Mouse (Mus musculus) erythroid progenitor cell, adult 5-6 weeks (primary cell): ENCODE results near the gene Atad3a. TPM values are rescaled to one million over a fixed set of nuclear protein-coding genes. Genes with fewer than 3 reads are reported as not detected.
"Not testable (repeated sequence)": the region's sequence is repeated elsewhere in the genome, so short reads cannot be mapped to it uniquely, and the experiment has no call there.

Experiments used
- ATAC-seq: replicated peaks from 2 replicates; pipeline ENCODE4 v1.8.0; 2016; ENCODE audit warnings: moderate number of reproducible peaks, mild to moderate bottlenecking, moderate TSS enrichment, inconsistent platforms; ENCODE audit not compliant: poor library complexity, low FRiP score, severe bottlenecking
- total RNA-seq, 2 experiments: library from RNA; stranded (forward) in 1 of 2; stranded (reverse) in 1 of 2; fragments of 150-400 nt in 1 of 2; fragments of 186-747, 209-891 nt in 1 of 2; gene quantifications; 2 replicates each; pipeline versions ENCODE4 v1.2.3 to v1.2.4; 2015 to 2017; ENCODE audit warnings: low replicate concordance in 2 of 2

The Atad3a gene
- total RNA-seq (2015; ENCODE audit: low replicate concordance) = 0.84 and 35.3 TPM in 2 replicates
- 3.3 and 5.1 TPM in 2 replicates for total RNA-seq (2017; ENCODE audit: low replicate concordance)

DNA sequence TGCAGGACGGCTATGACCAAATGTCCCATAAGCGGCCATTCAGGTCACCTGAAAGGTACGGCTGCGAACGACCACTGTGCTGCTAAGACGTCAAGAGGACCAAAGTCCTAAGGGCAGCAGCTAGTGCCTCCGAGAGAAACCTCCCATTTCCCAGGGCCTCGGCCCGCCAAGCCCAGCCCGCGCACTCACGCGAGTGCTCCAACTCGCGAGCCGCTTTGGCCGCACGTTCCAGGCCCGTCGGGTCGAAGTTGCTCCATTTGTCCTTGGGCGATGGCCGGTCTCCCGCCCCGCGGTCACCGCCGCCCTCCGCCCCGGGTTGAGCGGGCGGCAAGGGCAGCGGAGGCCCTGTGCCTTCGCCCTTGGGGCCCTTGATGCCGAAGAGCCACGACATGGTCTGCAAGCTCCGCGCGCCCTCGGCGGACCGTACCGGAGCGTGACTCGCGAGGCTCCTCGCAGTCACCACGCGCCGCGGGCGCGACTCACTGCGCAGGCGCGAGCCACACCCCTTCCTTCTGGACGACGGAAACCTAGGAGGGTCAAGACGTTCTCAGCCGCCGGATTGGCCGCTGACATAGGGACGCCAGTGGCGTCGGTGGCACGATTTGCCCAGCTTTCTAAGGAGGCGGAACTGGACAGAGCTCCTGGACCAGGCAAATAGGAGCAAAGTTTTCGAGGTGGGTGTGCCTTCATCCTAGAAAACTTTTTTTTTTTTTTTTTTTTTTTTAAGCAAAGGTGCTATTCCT is at the start of gene Atad3a:
Gene Atad3a (minus strand): TSS at position 481 of the 743 bp plus-strand sequence.
- ATAC-seq = peak; percentile 97

DNA sequence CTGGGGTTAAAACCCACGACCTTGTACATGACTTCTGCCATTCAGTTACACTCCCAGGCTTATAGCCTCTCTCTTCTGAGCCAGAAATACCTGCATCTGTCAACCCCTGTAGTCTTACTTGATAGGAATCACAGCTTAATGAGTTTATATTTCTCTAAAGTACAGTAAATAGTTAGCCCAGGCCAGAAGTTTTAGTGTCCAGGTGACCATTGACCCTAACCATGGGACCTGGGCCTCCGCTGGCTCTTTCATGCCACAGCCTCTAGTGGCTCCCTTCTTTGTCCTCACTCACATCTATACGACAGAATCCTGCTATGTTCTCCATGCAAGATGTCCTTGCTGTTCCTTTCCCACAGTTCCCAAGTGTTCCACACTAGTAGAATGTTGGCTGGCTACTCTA is 46.9 kb upstream of the Atad3a start:
- ATAC-seq = no peak

- ATAC-seq = peak; percentile 96
Measured at GRCm38 (mm10) chr4:155803340-155804041, 42.6 kb upstream of the Atad3a start.

- ATAC-seq = peak; percentile 43
Measured at GRCm38 (mm10) chr4:155802741-155803339, 41.9 kb upstream of the Atad3a start, which contains the start of gene Mrpl20. Mrpl20 (plus strand) TSS chr4:155802878.

DNA sequence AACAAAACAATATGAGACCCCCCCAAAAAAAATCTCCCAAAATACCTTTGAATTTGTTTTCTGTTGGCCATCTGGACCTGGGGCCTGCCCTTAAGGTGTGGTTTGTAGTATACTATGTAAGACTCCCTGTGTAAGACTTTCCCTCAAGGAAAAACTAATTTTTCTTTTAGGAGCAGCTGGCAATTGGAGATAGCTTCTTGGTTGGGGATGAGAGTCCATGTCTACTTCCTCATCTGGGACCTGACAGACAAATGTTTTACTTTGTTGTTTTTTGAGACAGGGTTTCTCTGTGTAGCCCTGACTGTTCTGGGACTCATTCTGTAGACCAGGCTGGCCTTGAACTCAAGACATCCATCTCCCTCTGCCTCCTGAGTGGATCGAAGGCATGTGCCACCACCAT is 41.2 kb upstream of the Atad3a start:
- ATAC-seq = no peak

DNA sequence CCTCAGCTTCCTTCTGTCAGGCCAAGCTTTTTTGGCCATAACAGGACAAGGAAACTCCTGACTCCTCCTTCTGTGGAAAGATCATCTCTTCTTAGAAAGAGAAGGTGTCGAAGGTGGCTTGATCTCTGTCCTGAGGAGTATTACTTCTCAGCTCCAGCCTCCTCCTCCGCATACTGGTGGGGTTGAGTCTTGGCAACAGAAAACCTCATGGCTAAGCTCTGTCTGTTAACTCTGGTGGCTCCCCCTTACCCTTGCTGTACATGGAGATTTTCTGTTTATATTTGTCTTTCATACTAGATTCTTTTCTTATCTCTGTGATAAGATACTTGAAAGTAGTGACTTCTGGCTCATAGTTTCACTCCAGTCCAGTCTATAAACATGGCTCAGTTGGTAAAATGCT is 32.8 kb upstream of the Atad3a start:
- no peak for ATAC-seq

- no peak for ATAC-seq
Measured at GRCm38 (mm10) chr4:155791240-155791933, 30.5 kb upstream of the Atad3a start.

- no peak for ATAC-seq
Measured at GRCm38 (mm10) chr4:155790650-155791161, 29.8 kb upstream of the Atad3a start.

DNA sequence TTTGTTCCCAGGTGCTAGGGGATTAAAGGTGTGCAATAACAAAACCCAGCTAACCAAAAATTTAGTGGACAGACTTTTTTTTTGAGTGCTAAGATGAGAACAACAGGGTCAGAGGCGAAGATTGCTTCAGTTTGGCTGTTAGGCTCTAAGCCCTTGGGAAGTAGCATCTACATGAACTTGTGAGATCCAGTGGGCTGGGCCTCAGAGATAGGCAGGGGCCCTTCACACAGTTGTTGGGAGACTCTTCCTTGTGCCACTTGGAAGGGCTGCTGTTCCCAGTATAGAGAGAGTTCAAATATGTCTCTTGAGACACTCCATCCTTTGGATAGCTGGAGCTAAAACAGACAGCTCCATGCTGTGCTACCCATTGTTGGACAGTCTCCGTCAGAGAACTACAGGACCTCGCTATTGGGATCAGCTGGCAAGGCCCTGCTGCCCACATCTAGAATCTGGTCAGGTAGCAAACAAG is 29.2 kb upstream of the Atad3a start, which contains the start of gene Ankrd65:
Gene Ankrd65 (plus strand): TSS at position 419 of the 469 bp plus-strand sequence.
- no peak for ATAC-seq

GRCm38 (mm10) chr4:155788833-155789232 is 27.9 kb upstream of the Atad3a start:
- not testable (repeated sequence) for ATAC-seq

GRCm38 (mm10) chr4:155788300-155788699 is 27.4 kb upstream of the Atad3a start:
- ATAC-seq = peak; percentile 83

GRCm38 (mm10) chr4:155785819-155786218 is 24.9 kb upstream of the Atad3a start, which contains the start of gene Tmem88b:
Tmem88b (minus strand) TSS chr4:155785874.
- peak; percentile 40 for ATAC-seq

GRCm38 (mm10) chr4:155785246-155785645 is 24.4 kb upstream of the Atad3a start:
- no peak for ATAC-seq

DNA sequence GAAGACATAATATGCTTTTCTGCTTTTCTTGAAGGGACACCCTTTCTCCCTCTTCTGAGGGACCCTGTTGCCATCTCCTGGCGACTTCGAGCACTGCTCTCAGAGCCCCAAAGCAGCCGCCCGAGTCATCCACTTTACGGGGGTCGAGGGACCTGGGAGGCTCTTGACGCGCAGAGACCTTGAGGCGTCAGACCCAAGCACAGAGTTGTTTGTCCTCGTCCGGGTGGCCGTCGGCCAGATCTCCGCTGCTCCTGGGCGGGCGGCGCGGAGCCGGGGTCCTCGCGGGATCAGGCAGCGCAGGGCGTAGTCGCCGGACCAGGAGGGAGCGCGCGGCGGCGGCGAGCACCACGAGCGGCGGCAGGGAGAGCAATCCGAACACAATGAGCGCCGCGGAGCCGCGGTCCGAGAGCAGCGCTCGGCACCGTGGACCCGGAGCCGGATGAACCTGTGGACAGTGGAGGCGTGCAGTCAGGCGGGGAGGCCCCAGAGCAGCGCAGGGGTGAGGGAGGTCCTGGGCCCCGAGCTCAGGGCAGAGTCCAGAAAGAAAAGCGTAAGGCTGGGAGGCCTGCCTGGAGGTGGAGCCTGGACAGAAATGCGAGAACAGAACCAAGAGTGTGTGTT is 23.3 kb upstream of the Atad3a start:
- ATAC-seq = peak; percentile 69

DNA sequence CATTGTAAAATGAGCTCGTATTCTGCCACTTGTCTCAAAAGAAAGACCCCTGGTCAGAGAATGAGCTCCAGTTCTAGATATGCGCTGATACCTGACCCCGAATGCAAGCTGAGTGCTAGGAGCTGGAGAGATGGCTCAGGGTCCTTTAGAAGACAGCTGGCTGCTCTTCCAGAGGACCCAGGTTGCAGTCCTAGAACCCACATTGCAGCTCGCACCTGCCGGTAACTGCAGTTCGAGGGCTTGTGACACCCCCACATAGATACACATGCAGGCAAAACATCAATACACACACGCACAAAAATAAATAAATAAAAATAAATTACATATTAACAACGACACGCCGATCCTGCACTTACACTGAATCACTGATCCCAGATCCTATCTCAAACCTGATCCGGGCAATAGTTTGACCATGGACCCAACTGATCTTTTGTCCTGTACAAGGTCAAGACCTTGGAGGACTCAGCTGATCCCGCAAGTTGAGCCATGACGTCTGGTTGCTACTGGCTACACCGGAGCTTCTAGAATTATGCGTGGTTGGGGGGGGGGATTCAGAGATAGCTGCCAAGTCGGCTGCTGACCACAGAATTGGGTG is 22.7 kb upstream of the Atad3a start:
- no peak for ATAC-seq

- no peak for ATAC-seq
Measured at GRCm38 (mm10) chr4:155780895-155781294, 20.0 kb upstream of the Atad3a start.

DNA sequence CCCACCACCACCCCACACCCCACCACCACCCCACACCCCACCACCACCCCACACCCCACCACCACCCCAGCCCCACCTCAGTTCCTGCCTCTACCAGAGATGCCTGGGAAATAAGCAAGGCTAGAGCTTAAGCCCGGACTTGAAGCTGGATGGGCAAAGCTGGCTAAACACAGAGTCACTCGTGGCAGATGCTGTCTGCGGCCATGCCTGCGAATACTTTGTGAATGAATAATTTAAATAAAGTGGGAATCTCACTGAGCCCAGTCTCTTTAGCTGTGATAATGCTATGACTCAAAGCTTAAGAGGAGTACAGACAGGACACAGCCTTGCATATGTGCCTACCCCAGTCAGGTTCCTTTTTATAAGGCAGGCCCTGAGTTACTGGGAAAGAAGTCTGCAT is 18.6 kb upstream of the Atad3a start:
- ATAC-seq = no peak

DNA sequence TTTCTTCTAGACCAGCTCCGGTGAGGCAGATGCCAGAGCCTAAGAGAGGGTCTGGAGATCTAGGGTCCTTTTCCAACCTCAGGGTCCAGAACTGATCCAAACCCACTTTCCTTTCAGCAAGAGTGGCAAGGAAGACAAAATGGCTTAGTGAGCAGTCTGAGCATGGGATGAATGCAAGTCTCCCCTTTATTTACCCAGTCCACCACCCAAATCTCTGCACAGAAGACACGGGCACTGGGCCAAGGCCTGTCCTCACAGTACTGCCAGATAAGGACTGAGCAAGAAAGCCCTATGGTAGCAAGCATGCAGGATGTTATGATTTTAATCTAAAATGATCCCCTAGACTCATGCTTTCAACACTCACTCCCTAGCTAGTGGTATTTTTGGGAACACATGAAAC is 16.9 kb upstream of the Atad3a start:
- no peak for ATAC-seq
